Mouse (Mus musculus) kidney, postnatal 0 days (tissue): ENCODE measurements at regions not wholly inside any gene's neighbourhood (a gene's known extent, or its start where the extent isn't known, plus 50 kb on each side); places are given as distances from the start of the nearest gene placed in this dataset.

Source experiments
- ATAC-seq: fragments of 200-750 bp; cut with Nextera tagmentation; replicated peaks from 2 replicates; pipeline ENCODE4 v1.8.0; 2017; ENCODE audit warnings: low read depth, moderate number of reproducible peaks, moderate TSS enrichment, moderate library complexity; ENCODE audit not compliant: low FRiP score
- DNase-seq: peaks from one replicate; pipeline ENCODE4 v3.0.0-alpha.2; 2016; ENCODE audit warnings: low spot score
- H3K27ac ChIP-seq: fragments of 300-500 bp; sonication (generic); 2 replicates; pipeline ENCODE4 v1.5.1; 2014; ENCODE audit warnings: mild to moderate bottlenecking
- H3K27me3 ChIP-seq: fragments of 300-500 bp; sonication (generic); 2 replicates; pipeline ENCODE4 v1.6.1; 2014; ENCODE audit warnings: low read length, mixed read lengths; ENCODE audit not compliant: insufficient read depth
- H3K36me3 ChIP-seq: fragments of 300-500 bp; sonication (generic); 2 replicates; pipeline ENCODE4 v1.6.1; 2014; ENCODE audit warnings: low read length, mixed read lengths; ENCODE audit not compliant: insufficient read depth
- H3K4me1 ChIP-seq: fragments of 300-500 bp; sonication (generic); replicated peaks from 2 replicates; pipeline ENCODE4 v1.6.1; 2014; ENCODE audit warnings: antibody characterized with exemption, low read length, mixed read lengths; ENCODE audit not compliant: insufficient read depth
- H3K4me2 ChIP-seq: fragments of 300-500 bp; sonication (generic); 2 replicates; pipeline ENCODE4 v1.6.1; 2014; ENCODE audit warnings: mild to moderate bottlenecking, low read length, moderate library complexity, mixed read lengths
- H3K4me3 ChIP-seq: fragments of 300-500 bp; sonication (generic); replicated peaks from 2 replicates; pipeline ENCODE4 v1.5.1; 2014; ENCODE audit warnings: low read depth, low read length
- H3K9ac ChIP-seq: fragments of 300-500 bp; sonication (generic); 2 replicates; pipeline ENCODE4 v1.6.1; 2014; ENCODE audit warnings: low read depth, low read length
- H3K9me3 ChIP-seq: fragments of 300-500 bp; sonication (generic); replicated peaks from 2 replicates; pipeline ENCODE4 v1.6.1; 2016; ENCODE audit warnings: low read length, inconsistent platforms, mixed read lengths
- CTCF ChIP-seq: IDR thresholded peaks from 2 replicates; pipeline ENCODE4 v1.5.1; 2016; ENCODE audit warnings: antibody characterized with exemption, low read depth, mild to moderate bottlenecking, moderate library complexity
- WGBS: fragments of 180-500 bp; shearing (Covaris S2); extraction: QIAGEN DNeasy Blood & Tissue Kit; methylation state at CpG from one replicate; pipeline ENCODE4 v1.1.7; 2014; 5-methylcytosine and 5-hydroxymethylcytosine counted together

- H3K4me3 ChIP-seq, result no peak overlapping the region
- no peaks in the 10 kb centered on the region for H3K27me3 ChIP-seq
- TF ChIP-seq CTCF, result no peak
- H3K9me3 ChIP-seq, result no peaks in the 10 kb centered on the region
- 13% methylated on average over 13 of the region's 13 CpGs for WGBS
- ATAC-seq, result peak; percentile 77
- no peaks in the 10 kb centered on the region for H3K4me1 ChIP-seq
- no peak overlapping the region for H3K9ac ChIP-seq
- DNase-seq, result peak; percentile 89
- H3K36me3 ChIP-seq, result no peaks in the 10 kb centered on the region
- peak overlapping the region; percentile 42; the same call in 1 of the 2 replicates for H3K27ac ChIP-seq
- no peak overlapping the region for H3K4me2 ChIP-seq
These were observed 107.5 kb upstream of the Ppm1h start for GRCm38 (mm10) chr10:122570909-122571551.

DNA sequence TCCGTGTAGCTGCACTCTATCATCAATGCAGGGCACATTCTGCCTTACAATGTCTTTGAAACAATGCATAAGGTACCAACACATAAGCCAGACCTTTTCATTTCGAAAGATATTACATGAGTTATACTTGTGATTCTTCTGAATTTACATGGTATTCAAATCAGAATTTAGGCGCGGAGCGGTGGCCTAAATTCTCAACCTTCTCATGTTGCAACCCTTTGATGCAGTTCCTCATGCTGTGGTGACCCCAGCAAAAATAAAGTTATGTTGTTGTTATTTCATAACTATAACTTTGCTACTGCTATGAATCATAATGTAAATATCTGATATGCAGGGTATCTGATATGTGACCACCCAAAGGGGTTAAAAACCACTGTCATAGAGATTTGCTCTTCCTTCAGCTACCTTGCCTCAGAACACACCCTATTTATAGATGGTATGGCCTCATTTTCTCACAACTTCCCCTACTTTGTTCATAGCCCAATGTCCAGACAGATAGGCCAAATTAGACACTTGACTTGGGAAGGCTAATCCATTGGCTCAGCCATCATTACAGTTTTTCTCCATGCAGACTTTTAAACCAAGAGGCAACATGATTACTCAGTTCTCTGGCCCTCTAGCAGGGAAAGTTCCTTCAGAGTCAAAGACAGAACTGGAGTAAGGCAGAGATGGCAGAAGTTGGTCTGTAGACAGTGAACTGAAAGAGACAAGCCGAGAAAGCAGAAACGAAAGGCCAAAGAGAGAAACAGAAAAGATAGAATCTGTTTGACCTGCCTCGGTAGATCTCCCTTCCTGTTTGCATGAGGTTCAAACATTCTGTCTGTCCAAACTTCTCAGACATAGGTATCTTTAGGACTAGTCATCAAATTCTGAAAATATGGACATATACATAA is 102.1 kb upstream of the Ppm1h start:
- WGBS, result 89% methylated on average over 8 of the region's 8 CpGs
- Histone ChIP-seq H3K4me1 (no peaks in the 10 kb centered on the region), H3K27me3 (no peaks in the 10 kb centered on the region), H3K9ac (no peak overlapping the region), H3K9me3 (no peaks in the 10 kb centered on the region), H3K4me3 (no peak overlapping the region), H3K4me2 (no peak overlapping the region), H3K27ac (no peak overlapping the region), H3K36me3 (no peaks in the 10 kb centered on the region)
- DNase-seq, result no peak
- ATAC-seq, result no peak
- TF ChIP-seq CTCF, result no peak

DNA sequence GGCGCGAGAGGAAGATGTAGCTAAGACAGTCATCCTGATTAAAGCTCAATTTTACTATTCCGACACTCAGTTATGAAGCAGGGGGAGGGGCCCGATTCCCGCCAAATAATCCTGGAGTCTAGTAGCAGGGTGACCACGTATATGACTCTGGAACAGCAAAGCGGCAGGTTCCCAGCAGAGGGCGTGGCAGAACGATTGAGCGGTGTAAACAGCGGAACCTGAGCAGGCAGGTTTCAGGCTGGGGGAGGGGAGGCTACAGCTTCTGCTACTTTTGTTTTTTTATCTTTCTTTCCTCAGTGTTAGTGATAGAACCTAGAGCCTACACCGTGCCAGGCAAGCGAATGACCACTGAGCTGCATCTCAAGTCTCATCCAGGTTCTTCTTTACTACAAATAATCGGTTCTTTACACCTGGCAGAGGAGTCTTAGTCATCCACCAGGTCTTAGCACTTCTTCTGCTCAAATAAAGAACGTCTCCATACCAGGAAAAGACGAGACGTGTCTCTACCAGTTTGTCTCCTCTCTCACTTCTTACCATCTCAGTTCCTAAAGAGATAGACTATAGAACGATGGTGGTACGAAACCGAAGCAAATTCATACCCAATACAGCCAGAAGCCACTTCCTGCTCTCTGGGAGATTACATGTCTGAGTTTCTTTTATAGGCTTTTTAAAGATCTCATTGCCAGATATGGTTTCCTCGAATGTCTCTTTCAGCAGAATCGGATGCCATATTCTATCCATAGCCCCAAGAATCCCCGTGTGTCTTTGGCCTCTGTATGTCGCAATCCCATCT is 100.2 kb upstream of the Ppm1h start:
- Histone ChIP-seq H3K27ac (no peak overlapping the region), H3K9ac (no peak overlapping the region), H3K4me1 (no peaks in the 10 kb centered on the region), H3K4me2 (no peak overlapping the region), H3K9me3 (no peaks in the 10 kb centered on the region), H3K27me3 (no peaks in the 10 kb centered on the region), H3K36me3 (no peaks in the 10 kb centered on the region), H3K4me3 (no peak overlapping the region)
- DNase-seq (no peak), ATAC-seq (no peak)
- peak; percentile 55 for TF ChIP-seq CTCF
- 62% methylated on average over 24 of the region's 24 CpGs for WGBS

DNA sequence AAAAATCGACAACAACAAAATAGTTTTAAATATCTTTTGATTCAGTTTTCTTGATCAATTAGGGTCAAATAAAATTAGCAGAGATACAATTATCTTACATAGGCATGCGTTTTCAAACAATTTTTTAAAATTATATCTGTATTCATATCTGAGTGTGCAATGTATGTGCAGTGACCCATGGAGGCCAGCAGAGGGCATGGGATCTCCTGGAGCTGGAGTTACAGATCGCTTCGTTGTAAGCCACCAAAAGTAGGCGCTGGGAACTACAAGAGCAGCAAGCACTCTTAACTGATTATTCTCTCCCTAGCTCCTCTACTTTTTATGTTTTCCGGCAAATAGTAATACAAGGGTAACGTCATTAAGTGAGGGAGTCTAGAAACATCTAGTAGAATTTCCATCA is 97.5 kb upstream of the Ppm1h start:
- H3K27ac ChIP-seq, result no peak overlapping the region
- DNase-seq, result no peak
- no peaks in the 10 kb centered on the region for H3K4me1 ChIP-seq
- no peaks in the 10 kb centered on the region for H3K27me3 ChIP-seq
- WGBS, result 92% methylated on average over 7 of the region's 7 CpGs
- peak; percentile 21; the same call in 1 of the 2 replicates for TF ChIP-seq CTCF
- H3K4me3 ChIP-seq, result no peak overlapping the region
- H3K9ac ChIP-seq, result no peak overlapping the region
- no peaks in the 10 kb centered on the region for H3K9me3 ChIP-seq
- H3K36me3 ChIP-seq, result no peaks in the 10 kb centered on the region
- H3K4me2 ChIP-seq, result no peak overlapping the region
- no peak for ATAC-seq

- no peak overlapping the region for H3K9ac ChIP-seq
- TF ChIP-seq CTCF, result no peak
- ATAC-seq, result no peak
- H3K27ac ChIP-seq, result no peak overlapping the region
- DNase-seq, result no peak
- no peak overlapping the region for H3K4me3 ChIP-seq
- no peaks in the 10 kb centered on the region for H3K9me3 ChIP-seq
- H3K27me3 ChIP-seq, result no peaks in the 10 kb centered on the region
- H3K36me3 ChIP-seq, result no peaks in the 10 kb centered on the region
- WGBS, result 70% methylated on average over 3 of the region's 3 CpGs
- no peak overlapping the region for H3K4me2 ChIP-seq
- H3K4me1 ChIP-seq, result no peaks in the 10 kb centered on the region
These were observed 91.0 kb upstream of the Ppm1h start for GRCm38 (mm10) chr10:122587541-122587940.

DNA sequence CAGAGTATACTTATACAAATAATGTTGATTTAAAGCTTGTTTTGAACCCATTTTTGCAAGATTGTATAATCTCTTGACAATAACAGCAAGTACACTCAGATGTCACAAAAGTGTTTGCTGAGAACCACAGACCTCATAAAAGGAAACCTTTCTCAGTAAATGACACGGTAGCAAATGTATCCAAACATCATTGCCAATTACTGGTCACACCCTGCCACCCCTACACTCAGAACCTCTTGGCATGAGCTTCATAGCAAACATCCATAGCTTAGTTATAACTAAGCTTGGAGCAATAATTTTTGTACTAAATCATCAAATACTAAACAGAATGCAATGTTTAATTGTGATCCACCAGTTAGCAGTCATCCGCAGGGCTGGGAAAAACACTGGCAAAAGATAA is 79.1 kb upstream of the Ppm1h start:
- no peak for ATAC-seq
- Histone ChIP-seq H3K4me2 (no peak overlapping the region), H3K9me3 (no peaks in the 10 kb centered on the region), H3K9ac (no peak overlapping the region), H3K4me3 (no peak overlapping the region), H3K4me1 (no peaks in the 10 kb centered on the region), H3K36me3 (no peaks in the 10 kb centered on the region), H3K27me3 (no peaks in the 10 kb centered on the region), H3K27ac (no peak overlapping the region)
- 84% methylated on average over 2 of the region's 2 CpGs for WGBS
- DNase-seq, result no peak
- TF ChIP-seq CTCF, result no peak
